Mouse (Mus musculus): ENCODE data around the gene Dtx4. TPM values are rescaled to one million over a fixed set of nuclear protein-coding genes. Genes with fewer than 3 reads are reported as not detected.
A peak's percentile ranks its signal among the peaks of the same experiment; 100 is the strongest.

Dtx4 gene
- polyA plus RNA-seq, 1 experiment from 2014 or later: 2.5 TPM

DNA sequence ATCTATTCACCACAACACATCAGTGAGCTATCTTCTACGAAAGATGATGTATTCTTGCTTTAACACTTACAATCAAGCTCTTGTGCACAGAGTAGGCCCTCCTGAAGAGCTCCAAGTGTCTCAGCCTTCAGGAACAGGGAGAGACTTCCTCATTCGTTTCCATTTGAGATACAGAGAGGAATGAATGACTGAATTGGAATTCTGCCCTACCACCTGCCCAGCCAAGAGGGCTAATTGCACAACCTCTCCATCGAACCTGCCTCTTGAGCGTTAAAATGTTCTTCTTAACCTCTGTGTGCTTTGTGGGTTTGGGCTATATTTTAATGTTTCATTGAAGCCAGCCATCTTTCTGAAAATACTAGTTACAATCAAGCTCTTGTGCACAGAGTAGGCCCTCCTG is 36.6 kb downstream of the Dtx4 start:
- H3K27ac ChIP-seq: no peak overlapping the region
- no peak overlapping the region for H3K4me2 ChIP-seq
- H3K9me3 ChIP-seq (replicated peaks): no peaks in the 10 kb centered on the region
- 72% methylated on average over 4 of the region's 4 CpGs for WGBS
- no peaks in the 10 kb centered on the region for H3K27me3 ChIP-seq
- H3K4me3 ChIP-seq: no peak overlapping the region
- H3K9ac ChIP-seq: no peak overlapping the region
- no peaks in the 10 kb centered on the region for H3K36me3 ChIP-seq
- no peak for ATAC-seq (replicated peaks; ENCODE audit: insufficient number of reproducible peaks, insufficient read depth, low FRiP score, low read depth)
- H3K4me1 ChIP-seq (replicated peaks): peaks cover 5% of the 10 kb centered on the region; the same call in 1 of the 2 replicates

DNA sequence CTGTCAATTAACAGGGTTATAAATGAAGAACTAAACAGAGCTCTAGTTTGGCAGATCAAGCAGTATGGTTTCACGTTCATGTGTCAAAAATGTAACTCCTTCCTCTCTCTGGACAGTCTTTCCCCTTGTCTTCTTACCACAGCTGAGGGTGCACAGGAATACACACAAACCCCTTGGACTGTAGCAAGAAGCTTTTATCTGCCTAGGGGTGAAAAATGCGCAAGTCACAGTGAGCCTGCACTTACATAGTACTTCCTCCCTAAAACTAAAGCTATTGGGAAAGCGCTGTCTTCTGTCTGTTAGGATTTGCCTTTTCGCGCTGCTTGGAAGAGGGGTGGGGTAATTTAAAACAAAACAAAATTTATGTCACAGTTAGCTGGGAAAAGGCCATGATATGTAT is 37.1 kb downstream of the Dtx4 start:
- H3K36me3 ChIP-seq: no peaks in the 10 kb centered on the region
- no peak overlapping the region for H3K4me3 ChIP-seq
- no peak overlapping the region for H3K9ac ChIP-seq
- no peak overlapping the region for H3K4me2 ChIP-seq
- no peak for ATAC-seq (replicated peaks; ENCODE audit: insufficient number of reproducible peaks, insufficient read depth, low FRiP score, low read depth)
- 73% methylated on average over 5 of the region's 5 CpGs for WGBS
- H3K4me1 ChIP-seq (replicated peaks): peaks cover 5% of the 10 kb centered on the region; the same call in 1 of the 2 replicates
- no peaks in the 10 kb centered on the region for H3K9me3 ChIP-seq (replicated peaks)
- H3K27ac ChIP-seq: peak overlapping the region; percentile 1; the same call in 1 of the 2 replicates
- H3K27me3 ChIP-seq: no peaks in the 10 kb centered on the region

GRCm38 (mm10) chr19:12463722-12464035 is 37.6 kb downstream of the Dtx4 start:
- Histone ChIP-seq H3K4me3 (no peak overlapping the region), H3K4me2 (no peak overlapping the region), H3K36me3 (no peaks in the 10 kb centered on the region), H3K27me3 (no peaks in the 10 kb centered on the region), H3K4me1 (replicated peaks) (peaks cover 5% of the 10 kb centered on the region; the same call in 1 of the 2 replicates), H3K9me3 (replicated peaks) (no peaks in the 10 kb centered on the region), H3K9ac (no peak overlapping the region), H3K27ac (peak overlapping the region; percentile 34; the same call in 1 of the 2 replicates)
- ATAC-seq (replicated peaks; ENCODE audit: insufficient number of reproducible peaks, insufficient read depth, low FRiP score, low read depth): peak; percentile 41; the same call in 1 of the 2 replicates
- 12% methylated on average over 1 of the region's 1 CpGs for WGBS

DNA sequence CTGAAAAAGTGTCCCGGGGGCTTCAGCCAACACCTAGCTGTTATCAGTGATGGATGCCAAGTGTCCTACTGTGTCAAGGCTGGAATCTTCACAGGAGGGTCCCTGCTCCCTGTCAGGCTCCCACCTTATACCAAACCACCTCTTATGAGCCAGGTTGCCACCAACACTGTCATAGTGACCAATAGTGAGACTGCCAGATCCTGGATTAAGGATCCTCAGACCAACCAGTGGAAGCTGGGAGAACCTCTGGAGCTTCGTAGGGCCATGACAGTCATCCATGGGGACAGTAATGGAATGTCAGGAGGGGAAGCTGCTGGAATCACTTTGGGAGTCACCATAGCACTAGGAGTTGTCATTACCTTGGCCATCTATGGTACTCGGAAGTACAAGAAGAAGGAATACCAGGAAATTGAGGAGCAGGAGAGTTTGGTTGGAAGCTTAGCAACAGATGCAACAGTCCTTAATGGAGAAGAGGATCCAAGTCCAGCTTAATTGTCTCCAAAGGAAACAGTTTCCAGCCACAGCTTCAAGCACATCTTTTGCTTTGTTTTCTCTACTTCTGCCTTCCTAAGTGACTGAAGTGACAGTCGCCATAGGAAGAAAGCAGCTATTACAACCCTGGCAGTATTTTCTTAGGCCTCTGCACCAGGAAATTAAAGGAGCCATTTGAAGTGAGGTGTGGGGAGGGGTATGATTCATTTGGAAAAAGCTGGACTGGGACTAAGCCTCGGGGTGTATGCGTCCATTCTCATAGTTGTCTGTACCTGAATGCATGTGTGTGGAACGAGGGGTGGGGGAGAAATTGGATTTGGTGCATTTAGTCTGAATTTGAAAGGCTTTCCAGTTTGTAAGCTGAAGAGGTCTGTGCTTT is 38.2 kb downstream of the Dtx4 start:
- Histone ChIP-seq H3K9me3 (replicated peaks) (no peaks in the 10 kb centered on the region), H3K9ac (no peak overlapping the region), H3K27ac (peak overlapping the region; percentile 34), H3K36me3 (no peaks in the 10 kb centered on the region), H3K4me2 (no peak overlapping the region), H3K4me1 (replicated peaks) (peaks cover 5% of the 10 kb centered on the region; the same call in 1 of the 2 replicates), H3K27me3 (no peaks in the 10 kb centered on the region), H3K4me3 (no peak overlapping the region)
- no peak for ATAC-seq (replicated peaks; ENCODE audit: insufficient number of reproducible peaks, insufficient read depth, low FRiP score, low read depth)
- WGBS: 64% methylated on average over 7 of the region's 7 CpGs

- Histone ChIP-seq H3K4me3 (no peak within 1 kb of the TSS), H3K27ac (no peak within 1 kb of the TSS), H3K9me3 (replicated peaks) (no peaks in the 10 kb centered on the region), H3K36me3 (no peaks in the 10 kb centered on the region), H3K27me3 (no peaks in the 10 kb centered on the region), H3K4me2 (no peak within 1 kb of the TSS), H3K4me1 (replicated peaks) (peaks cover 5% of the 10 kb centered on the region; the same call in 1 of the 2 replicates), H3K9ac (no peak within 1 kb of the TSS)
- 77% methylated on average over 11 of the region's 11 CpGs for WGBS
- ATAC-seq (replicated peaks; ENCODE audit: insufficient number of reproducible peaks, insufficient read depth, low FRiP score, low read depth): no peak
Measured at GRCm38 (mm10) chr19:12460282-12461249, 40.7 kb downstream of the Dtx4 start, which contains the start of gene Mpeg1. TSS of gene Mpeg1 (plus strand) at chr19:12460779.

DNA sequence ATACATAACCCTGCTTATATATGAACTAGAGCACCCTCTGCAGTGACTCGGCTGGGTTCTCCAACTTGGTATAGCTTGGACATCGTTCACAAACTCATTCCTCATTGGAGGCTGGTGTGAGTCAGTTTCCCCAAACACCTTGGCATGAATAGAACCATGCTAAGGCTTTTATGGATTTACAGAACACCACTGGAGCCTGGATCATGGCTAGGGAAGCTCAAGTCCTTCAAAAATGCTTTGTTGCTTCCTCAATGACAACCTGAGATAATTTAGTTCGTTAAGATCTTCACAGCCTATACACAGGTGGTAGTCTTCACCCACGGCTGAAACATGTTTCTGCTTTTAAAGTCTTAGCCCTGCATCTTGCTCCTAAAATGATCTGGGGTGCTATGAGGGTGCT is 41.7 kb downstream of the Dtx4 start:
- no peaks in the 10 kb centered on the region for H3K9me3 ChIP-seq (replicated peaks)
- H3K36me3 ChIP-seq: no peaks in the 10 kb centered on the region
- H3K4me3 ChIP-seq: no peak overlapping the region
- H3K9ac ChIP-seq: no peak overlapping the region
- H3K27ac ChIP-seq: no peak overlapping the region
- H3K27me3 ChIP-seq: no peaks in the 10 kb centered on the region
- no peak for ATAC-seq (replicated peaks; ENCODE audit: insufficient number of reproducible peaks, insufficient read depth, low FRiP score, low read depth)
- H3K4me2 ChIP-seq: no peak overlapping the region
- 67% methylated on average over 4 of the region's 4 CpGs for WGBS
- peaks cover 5% of the 10 kb centered on the region; the same call in 1 of the 2 replicates for H3K4me1 ChIP-seq (replicated peaks)

- H3K4me3 ChIP-seq: no peak overlapping the region
- no peak for ATAC-seq (replicated peaks; ENCODE audit: insufficient number of reproducible peaks, insufficient read depth, low FRiP score, low read depth)
- H3K9ac ChIP-seq: no peak overlapping the region
- no peak overlapping the region for H3K4me2 ChIP-seq
- H3K9me3 ChIP-seq (replicated peaks): no peaks in the 10 kb centered on the region
- 76% methylated on average over 12 of the region's 12 CpGs for WGBS
- H3K4me1 ChIP-seq (replicated peaks): no peaks in the 10 kb centered on the region
- no peaks in the 10 kb centered on the region for H3K27me3 ChIP-seq
- no peaks in the 10 kb centered on the region for H3K36me3 ChIP-seq
- no peak overlapping the region for H3K27ac ChIP-seq
Measured at GRCm38 (mm10) chr19:12457401-12458066, 43.7 kb downstream of the Dtx4 start.

GRCm38 (mm10) chr19:12445014-12445413 is 56.2 kb downstream of the Dtx4 start:
- Histone ChIP-seq H3K9ac (no peak overlapping the region), H3K4me2 (no peak overlapping the region), H3K9me3 (replicated peaks) (no peaks in the 10 kb centered on the region), H3K36me3 (no peaks in the 10 kb centered on the region), H3K4me1 (replicated peaks) (peaks cover 5% of the 10 kb centered on the region; the same call in 1 of the 2 replicates), H3K27ac (no peak overlapping the region), H3K27me3 (no peaks in the 10 kb centered on the region), H3K4me3 (no peak overlapping the region)
- no peak for ATAC-seq (replicated peaks; ENCODE audit: insufficient number of reproducible peaks, insufficient read depth, low FRiP score, low read depth)
- 77% methylated on average over 3 of the region's 3 CpGs for WGBS

- Histone ChIP-seq H3K36me3 (no peaks in the 10 kb centered on the region), H3K27ac (no peak overlapping the region), H3K4me2 (peak overlapping the region; percentile 33; the same call in 1 of the 2 replicates), H3K9me3 (replicated peaks) (no peaks in the 10 kb centered on the region), H3K9ac (no peak overlapping the region), H3K4me1 (replicated peaks) (peaks cover 5% of the 10 kb centered on the region; the same call in 1 of the 2 replicates), H3K4me3 (no peak overlapping the region), H3K27me3 (no peaks in the 10 kb centered on the region)
- ATAC-seq (replicated peaks; ENCODE audit: insufficient number of reproducible peaks, insufficient read depth, low FRiP score, low read depth): no peak
- WGBS: 57% methylated on average over 4 of the region's 4 CpGs
Measured at GRCm38 (mm10) chr19:12442560-12442959, 58.7 kb downstream of the Dtx4 start.

GRCm38 (mm10) chr19:12440103-12440725 is 61.0 kb downstream of the Dtx4 start:
- no peaks in the 10 kb centered on the region for H3K9me3 ChIP-seq (replicated peaks)
- H3K27ac ChIP-seq: no peak overlapping the region
- H3K36me3 ChIP-seq: no peaks in the 10 kb centered on the region
- H3K4me1 ChIP-seq (replicated peaks): peaks cover 5% of the 10 kb centered on the region; the same call in 1 of the 2 replicates
- ATAC-seq (replicated peaks; ENCODE audit: insufficient number of reproducible peaks, insufficient read depth, low FRiP score, low read depth): no peak
- WGBS: 66% methylated on average over 5 of the region's 5 CpGs
- H3K27me3 ChIP-seq: no peaks in the 10 kb centered on the region
- no peak overlapping the region for H3K4me2 ChIP-seq
- H3K9ac ChIP-seq: no peak overlapping the region
- no peak overlapping the region for H3K4me3 ChIP-seq

All from heart, embryonic 15.5 days (tissue).